Mouse (Mus musculus) left cerebral cortex, postnatal 36 days (tissue): ENCODE results near the gene Uqcrc1. TPM values are rescaled to one million over a fixed set of nuclear protein-coding genes. Genes with fewer than 3 reads are reported as not detected.

Experiments used
- DNase-seq, 2 experiments: peaks; one replicate each; pipeline ENCODE4 v3.0.0; 2021 to 2022; ENCODE audit warnings: low spot score in 2 of 2, mixed read lengths in 1 of 2
- intact Hi-C: fragments of 180-260 bp; cut with DNase I; formaldehyde crosslinking; loops from one replicate; pipeline ENCODE4 v1.15.1; 2025
- total RNA-seq, 2 experiments: library from RNA; stranded (reverse); gene quantifications; 2 replicates each; pipeline ENCODE4 v1.2.3; 2021

Gene Uqcrc1
- 100 to 1,000 TPM; 349 to 409 TPM for total RNA-seq

DNA sequence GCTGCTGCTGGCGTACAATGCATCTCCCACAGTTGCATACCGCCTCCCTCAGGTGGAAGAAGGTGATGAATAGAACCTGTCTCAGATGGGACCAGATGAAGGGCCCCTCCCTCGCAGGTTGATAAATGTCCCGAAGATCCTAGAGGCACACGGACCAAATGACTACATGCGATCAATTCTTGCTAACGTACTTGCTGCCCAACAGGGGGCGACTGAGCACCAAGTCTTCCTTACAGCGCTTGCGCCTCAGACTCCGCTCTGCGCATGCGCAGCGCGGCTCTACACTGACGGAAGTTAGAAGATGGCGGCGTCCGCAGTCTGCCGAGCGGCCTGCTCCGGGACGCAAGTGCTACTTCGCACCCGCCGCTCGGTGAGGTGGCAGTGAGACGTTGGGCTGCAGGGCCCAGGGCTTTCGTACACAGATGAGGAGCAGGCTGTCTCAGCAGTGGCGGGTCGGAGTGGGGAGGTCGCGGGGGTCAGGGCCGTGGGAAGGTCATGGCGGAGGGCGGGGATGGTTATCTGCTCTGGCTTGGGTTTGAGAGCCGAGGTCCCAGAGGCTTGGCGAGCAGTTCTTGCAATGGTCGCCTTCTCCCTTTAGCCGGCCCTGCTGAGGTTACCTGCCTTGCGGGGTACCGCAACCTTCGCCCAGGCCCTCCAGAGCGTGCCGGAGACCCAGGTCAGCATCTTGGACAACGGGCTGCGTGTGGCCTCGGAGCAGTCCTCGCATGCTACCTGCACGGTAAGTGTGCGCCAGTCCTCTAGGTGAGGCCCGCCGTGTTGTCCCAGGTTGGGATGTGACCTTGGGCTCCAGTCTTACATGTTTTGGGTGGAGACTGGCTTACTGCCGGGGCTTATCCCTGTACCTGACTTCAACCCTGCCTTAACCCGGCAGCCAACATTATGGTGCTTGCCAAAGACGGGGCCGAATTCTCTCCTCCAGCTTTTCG, at the start of gene Uqcrc1:
TSS of gene Uqcrc1 (plus strand) at position 216 of the 947 bp plus-strand sequence.
- intact Hi-C loops, result loop anchor here (5.0 kb wide), 1 partner anchor 121 kb away; the partner anchor contains the start of gene Trex1
- peak; percentile 94 for DNase-seq

DNA sequence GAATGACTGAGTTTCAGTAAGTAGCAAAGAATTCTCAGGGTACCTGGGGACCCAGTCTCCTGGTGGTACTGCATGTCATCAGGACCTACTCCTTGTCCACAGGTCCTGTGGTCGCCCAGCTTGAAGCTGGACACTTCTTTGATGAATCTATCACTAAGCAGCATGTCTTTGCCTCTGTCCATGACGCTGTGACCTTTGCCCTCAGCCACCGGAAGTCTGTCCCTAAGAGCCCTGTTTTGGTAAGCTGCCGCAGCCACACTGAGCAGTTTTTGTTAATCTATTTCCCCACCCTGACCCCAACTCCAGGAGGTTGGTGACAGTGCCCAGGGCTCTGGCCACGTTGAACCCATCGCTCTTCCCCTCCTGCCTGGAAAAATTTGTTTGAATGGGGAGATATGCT, 24.1 kb upstream of the Uqcrc1 start:
- intact Hi-C loops, result no loop called here
- no peak for DNase-seq

DNA sequence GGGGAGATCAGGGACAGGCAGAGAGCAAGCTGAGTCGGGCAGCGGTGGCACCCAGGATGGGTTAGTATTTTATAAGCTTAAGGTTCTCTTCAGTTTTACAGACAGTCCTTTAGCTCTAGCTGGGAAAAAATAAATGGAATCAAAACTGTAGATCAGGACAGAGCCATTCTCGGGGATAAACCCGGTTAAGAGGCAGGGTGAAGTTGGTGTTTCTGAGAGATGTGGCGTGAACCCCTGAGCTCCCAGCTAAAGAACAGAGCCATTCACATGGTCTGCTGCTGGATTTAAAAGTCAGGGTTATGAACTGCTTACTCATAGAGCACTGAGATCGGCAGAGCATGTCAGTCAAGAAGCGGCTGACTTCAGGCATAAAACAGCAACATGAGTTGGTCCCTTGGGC, 23.3 kb upstream of the Uqcrc1 start:
- intact Hi-C loops, result no loop called here
- no peak for DNase-seq

DNA sequence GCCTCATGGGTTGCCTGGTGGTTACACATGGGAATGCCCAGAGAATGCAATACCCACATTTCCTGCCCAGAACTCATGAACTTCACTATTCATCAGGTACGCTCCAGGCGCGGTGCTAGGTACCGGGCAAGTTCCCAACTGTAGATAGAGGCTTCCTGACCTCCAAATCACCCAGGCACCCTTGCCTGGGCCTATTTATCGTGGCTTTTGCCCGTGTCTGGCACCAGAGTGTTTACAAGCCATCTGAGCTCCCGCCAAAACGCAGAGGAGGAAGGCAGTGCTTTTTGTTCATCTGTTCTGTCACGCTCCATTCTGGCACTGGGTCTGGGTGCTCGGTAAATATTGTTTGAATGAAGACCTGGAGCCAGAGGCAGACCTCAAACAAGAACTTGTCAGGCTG, 22.8 kb upstream of the Uqcrc1 start:
- DNase-seq, result no peak
- intact Hi-C loops, result no loop called here

DNA sequence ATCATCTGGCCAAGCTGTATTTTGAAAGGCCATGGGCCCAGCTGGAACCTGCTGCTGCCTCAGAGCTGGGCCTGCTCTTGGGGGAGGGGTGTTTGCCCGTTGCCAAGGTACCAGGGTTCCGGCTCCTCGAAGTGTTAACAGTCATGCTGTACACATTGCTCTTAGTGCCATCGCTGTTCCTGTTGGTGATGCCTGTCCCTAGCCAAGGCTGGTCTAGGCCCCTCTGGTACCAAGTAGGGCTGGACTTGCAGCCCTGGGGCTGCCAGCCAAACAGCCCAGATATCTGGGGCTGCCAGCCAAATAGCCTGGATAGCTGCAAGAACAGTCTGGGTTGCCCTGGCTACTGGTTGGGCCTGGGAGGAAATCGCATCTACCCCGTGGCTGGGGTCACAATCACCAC, 21.9 kb upstream of the Uqcrc1 start, which contains the start of gene Tmem89:
TSS of gene Tmem89 (plus strand) at position 129 of the 400 bp plus-strand sequence.
- peak in 1 of 2 experiments; percentile 36 for DNase-seq

DNA sequence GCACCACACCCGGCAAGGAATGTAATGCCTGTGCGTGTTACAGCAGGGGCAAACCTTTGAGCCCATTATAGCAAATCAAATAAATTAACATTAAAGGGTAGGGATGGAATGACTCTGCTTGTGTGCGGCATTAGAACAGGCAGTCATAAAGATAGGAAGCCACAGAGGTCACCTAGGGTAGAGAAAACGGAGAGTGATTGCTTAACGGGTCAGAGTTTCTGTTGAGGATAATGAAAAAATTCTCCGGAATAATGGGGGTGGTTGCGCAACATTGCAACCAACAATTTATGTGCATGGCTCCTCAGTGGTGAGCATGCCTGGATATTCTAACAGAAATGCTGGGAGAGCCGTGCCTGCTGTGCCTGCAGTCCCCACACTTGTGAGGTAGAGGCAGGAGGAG, 10.5 kb upstream of the Uqcrc1 start:
- no peak for DNase-seq
- intact Hi-C loops, result no loop called here

More for the DNA sequence above, 21.9 kb upstream of the Uqcrc1 start, which contains the start of gene Tmem89:
- intact Hi-C loops, result no loop called here

DNA sequence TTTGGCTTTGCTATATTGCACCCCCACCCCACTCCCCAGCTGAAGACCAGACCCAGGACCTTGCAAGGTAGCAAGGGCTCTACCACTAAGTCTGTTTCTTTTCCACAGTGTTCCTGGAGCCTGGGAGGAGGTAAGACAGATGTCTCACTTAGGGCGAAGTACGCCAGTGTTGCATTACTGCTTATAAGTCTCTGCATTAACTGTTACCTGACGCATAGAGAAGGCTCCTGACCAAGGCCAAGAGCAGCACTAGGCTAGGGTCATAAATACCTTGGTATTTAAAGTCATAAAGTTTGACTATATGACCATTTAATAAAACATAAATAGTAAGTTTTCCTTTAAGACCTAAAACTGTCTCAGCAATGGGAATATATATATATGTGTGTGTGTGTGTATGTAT, 8.0 kb upstream of the Uqcrc1 start:
- DNase-seq, result no peak
- intact Hi-C loops, result no loop called here

DNA sequence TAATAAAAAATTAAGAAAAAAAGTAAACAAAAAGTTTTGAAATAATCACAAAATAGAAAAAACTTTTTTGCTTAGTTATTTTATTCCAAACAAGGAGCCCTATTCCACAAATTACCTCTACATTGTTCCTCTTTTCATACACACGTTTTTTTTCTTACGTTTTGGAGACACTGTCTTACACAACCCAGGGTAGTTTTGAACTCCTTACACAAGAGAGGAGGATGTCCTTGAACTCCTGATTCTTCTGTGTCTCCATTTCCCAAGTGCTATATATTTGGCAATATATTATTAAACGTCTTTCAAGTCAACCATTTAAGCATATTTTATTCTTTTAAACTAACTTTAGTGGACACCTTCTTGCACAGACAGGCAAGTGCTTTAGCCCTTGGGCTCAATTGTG, 442 bp upstream of the Uqcrc1 start:
- intact Hi-C loops, result loop anchor here (5.0 kb wide), 1 partner anchor 121 kb away; the partner anchor contains the start of gene Trex1
- DNase-seq, result no peak

DNA sequence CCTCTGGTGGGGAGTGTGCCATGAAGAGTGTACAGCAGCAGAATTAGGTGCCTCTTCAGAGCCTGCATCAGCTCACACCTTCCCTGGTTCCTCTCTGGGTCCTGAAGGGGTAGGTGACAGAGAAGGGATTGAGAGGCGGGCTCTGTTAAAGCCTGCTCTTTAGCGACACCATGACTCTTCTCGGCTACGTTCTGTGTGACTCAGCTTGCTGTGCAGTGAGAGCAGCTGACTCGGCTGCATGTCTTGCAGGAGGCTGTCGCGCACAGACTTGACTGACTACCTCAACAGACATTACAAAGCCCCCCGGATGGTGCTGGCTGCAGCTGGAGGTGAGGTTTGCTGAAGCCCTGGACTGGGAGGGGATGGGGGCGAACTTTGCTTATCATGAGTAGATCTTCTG, 8.7 kb downstream of the Uqcrc1 start:
- no peak for DNase-seq
- intact Hi-C loops, result no loop called here

DNA sequence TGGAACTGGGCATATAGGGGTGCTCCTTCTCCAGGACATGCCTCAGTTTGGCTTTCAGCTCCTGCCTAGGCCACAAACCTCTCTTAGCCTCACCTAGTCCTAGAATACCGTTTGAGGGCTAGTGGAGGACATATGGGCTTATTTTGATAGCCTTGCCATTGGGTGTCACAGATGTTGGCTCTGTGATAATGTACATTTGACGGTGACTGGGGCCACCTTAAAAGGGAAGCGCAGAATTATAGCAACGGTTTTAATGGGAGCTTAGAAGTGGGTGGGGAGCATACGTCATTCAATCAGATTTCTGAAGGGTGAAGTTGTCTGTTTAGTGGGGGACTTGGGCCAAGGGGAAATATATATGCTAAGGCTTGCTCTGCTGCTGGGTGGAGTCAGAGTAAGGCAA, 9.2 kb downstream of the Uqcrc1 start:
- intact Hi-C loops, result no loop called here
- DNase-seq, result no peak

DNA sequence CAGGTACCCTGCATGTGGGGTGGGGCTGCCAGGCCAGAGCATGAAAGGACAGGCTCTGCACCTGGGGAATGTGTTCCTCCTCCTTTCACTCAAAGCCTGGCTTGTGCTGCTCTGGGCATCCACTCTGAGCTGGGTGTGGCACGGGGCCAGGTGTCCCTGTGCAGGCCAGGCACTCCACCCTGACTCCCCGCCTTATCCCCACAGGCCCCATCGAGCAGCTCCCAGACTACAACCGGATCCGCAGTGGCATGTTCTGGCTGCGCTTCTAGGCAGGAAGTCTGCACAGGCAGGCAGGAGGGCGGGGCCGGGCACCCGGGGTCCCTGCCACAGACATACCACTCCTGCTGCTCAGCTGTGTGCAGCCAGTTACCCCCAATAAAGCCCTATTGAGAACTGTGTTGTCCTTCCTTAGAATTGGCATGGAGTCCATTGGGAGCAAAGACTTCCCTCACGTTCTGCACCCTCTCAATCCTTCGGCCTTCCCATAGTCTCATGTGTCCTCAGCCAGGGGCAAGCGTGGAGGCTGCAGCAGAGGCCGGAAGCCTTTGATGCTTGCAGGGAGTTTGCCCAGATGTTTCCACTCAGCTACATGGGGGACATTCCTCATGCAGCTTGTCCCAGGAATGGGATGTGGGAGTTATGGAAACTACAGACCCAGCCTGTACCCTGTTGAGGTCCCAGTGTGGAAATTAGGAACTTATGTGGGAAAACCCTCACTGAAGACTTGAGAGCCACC, 13.0 kb downstream of the Uqcrc1 start:
- no peak for DNase-seq
- intact Hi-C loops, result no loop called here

DNA sequence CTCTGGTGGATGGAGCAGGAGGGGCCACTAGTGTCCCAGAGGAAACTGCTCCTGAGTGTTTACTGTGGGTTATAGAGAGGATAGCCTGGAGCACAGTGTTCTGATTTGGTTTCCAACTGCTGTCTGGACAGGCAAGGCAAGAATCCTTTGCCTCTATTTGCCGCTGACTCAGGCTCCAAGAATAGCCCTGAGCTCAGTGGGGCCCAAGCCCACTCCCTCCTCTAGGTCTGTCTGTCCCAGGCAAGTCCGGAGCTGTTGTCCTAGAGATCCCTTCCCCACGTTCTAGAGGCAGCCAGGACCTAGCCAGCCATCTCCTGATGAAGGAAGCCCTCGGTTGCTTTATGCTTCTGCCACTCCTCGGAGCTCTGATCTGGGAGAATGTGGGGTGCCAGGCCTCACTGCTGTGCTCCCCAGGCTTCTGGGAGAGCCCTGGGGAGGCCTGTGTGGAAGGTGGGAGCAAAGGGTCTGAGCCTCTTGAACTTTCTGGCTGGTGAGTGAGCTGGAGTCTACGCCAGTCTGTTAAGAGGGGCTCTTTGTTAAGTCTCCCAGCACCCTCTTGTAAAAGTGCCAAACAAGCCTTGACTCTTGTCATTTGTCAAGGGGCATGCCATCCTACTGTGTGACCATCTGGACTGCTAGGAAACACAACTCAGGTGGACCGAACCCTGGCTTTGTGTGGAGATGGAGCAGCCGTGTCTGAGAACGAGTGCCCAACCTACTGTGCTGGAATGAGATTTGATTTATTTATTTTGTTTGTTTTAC, 13.7 kb downstream of the Uqcrc1 start:
- intact Hi-C loops, result no loop called here
- no peak for DNase-seq

DNA sequence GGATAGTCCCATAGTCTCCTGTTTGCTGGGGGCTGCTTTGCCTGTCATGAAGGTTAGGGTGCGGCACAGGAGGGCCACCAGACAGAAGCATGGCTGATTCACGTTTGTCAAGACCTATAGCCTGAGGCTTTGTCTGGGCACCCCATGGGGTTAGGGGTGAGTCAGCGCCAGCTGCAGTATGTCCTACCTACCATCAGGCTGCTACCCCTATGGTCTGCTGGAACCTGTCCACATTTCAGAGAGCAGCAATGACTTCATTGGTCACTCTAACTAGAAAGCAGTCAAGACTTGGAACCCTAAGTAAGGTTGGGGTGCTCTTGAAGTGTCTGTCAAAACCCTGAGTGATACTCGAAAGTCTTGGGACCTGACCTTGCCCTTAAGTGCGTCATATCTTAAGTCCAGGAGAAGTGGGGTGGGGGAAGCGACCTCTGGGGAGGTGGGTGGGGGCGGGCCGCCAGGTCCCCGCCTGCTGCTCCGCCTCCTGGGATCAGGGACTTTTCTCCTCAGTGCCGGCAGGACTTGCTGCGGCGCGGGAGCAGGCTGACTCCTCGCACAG, 16.7 kb downstream of the Uqcrc1 start, which contains the start of gene Col7a1:
TSS of gene Col7a1 (plus strand) at position 506 of the 556 bp plus-strand sequence.
- intact Hi-C loops, result no loop called here

DNA sequence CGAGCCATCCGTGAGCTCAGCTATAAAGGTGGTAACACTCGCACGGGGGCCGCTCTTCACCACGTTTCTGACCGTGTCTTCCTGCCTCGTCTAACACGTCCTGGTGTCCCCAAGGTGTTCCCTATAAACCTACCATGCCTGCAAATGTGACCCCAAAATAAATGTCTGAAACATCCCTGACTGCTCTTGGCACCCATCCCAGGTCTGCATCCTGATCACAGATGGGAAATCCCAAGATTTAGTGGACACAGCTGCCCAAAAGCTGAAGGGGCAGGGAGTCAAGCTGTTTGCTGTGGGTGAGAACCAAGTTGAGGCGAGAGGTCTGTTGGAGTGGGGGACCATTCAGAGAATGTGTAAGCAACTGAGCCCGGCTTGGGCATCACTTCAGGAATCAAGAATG, 18.8 kb downstream of the Uqcrc1 start:
- intact Hi-C loops, result no loop called here
- DNase-seq, result no peak

More for the DNA sequence above, 16.7 kb downstream of the Uqcrc1 start, which contains the start of gene Col7a1:
- no peak for DNase-seq

DNA sequence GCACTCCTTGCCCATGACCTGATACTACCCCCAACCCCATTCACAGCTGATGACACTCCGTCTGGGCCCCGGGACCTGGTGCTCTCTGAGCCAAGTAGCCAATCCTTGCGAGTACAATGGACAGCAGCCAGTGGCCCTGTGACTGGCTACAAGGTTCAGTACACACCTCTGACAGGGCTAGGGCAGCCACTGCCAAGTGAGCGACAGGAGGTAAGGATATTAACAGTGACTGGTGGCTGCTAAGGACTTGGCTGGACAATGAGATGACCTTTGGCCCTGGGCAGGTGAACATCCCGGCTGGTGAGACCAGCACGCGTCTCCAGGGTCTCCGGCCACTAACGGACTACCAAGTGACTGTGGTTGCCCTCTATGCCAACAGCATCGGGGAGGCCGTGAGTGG, 19.4 kb downstream of the Uqcrc1 start:
- DNase-seq, result no peak
- intact Hi-C loops, result no loop called here

DNA sequence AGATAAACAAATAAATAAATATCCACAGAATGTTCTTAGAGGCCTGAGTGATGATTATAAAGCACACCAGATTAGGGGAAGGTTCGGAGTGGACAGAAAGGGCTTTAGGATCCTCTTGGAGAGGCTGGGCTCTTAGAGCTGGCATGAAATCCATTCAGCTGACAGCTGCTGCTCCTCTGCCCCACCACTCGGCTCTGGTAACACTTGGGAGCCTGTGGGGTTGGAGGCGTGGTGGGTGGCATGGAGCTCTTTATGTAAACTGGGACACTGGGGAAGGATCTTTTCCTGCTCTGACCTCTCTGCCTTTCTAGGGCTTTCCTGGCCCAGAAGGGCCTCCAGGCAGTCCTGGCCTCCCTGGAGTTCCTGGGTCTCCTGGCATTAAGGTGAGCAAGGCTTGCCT, 27.1 kb downstream of the Uqcrc1 start:
- no peak for DNase-seq
- intact Hi-C loops, result no loop called here

DNA sequence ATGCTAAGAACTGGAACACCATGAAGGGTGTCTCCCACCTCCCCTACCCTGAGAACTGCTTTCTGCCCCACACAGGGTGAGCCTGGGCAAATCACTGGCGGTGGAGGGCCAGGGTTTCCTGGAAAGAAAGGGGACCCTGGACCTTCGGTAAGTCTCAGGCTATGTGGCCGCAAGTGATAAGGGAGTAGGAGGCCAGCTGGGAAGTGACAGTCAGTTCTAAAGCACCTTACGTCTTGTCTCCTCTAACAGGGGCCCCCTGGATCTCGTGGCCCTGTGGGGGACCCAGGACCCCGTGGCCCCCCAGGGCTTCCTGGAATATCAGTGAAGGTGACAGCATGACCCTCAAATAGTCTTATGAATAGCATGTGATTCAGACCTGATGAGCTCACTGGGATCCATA, 27.9 kb downstream of the Uqcrc1 start:
- intact Hi-C loops, result no loop called here
- no peak for DNase-seq

DNA sequence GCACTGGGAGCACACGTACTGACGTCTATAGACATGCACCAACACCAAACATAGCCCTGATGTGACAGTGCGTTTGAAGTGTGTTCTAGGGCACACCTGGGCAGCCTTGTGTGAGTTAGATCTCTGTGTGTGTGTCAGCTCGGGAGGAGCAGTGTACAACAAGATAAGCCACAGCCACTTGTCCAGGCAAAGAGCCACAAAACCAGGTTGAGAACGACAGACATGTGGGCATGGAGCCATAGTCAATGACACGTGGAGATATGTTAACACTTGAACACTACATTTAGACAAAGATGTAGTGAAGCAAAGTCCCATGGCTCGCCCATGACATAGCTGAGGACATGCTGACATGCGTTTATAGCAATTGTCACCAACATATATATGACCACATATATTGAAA, 34.2 kb downstream of the Uqcrc1 start:
- no peak for DNase-seq
- intact Hi-C loops, result no loop called here

DNA sequence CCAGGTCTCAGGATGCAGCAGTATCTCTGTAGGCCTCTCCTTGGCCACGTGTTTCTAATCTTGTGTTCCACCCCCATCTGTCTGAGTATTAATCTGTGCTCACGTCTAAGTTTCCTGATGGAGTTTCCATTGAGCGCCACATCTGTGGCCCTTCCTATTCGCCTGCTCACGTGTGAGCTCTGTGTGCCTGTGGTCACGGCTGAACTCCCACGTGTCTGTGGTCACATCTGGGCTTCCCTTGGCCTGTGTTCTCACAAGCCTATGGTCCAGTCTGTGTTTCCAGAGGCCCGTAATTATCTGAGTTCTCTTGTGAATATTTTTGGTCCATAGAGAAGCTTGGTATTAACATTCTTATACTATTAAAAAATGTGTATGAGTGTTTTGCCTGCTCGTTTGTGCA, 40.0 kb downstream of the Uqcrc1 start:
- DNase-seq, result no peak
- intact Hi-C loops, result no loop called here
